In genomic region chr7:119852494-119852893, GRCm38 (mm10) we compare ENCODE assay signal across 20 mouse cellular contexts.
"Had no signal": no experiment of that assay in that cellular context is flagged by ENCODE, and none has a peak within 500 bp of the region (broad histone marks: within the 10 kb centered on the region; RNA-seq: fewer than 3 reads in every experiment).

No protein-coding gene starts in this region.

- H3K27ac ChIP-seq: heart, embryonic 10.5 days; hindbrain, embryonic 10.5 days; hindbrain, embryonic 13.5 days; hindbrain, embryonic 15.5 days; hindbrain, postnatal 0 days; kidney, embryonic 15.5 days; kidney, postnatal 0 days; limb, embryonic 13.5 days; limb, embryonic 15.5 days; liver, embryonic 12.5 days; liver, embryonic 14.5 days had no signal

- ATAC-seq: hindbrain, postnatal 0 days; intestine, embryonic 16.5 days; liver, embryonic 12.5 days had no signal

- H3K4me2 ChIP-seq: heart, embryonic 12.5 days; hindbrain, embryonic 13.5 days; hindbrain, embryonic 15.5 days; kidney, embryonic 15.5 days; limb, embryonic 13.5 days; limb, embryonic 15.5 days; liver, embryonic 12.5 days had no signal

- H3K9me3 ChIP-seq: heart, embryonic 10.5 days; heart, embryonic 12.5 days; hindbrain, embryonic 10.5 days; hindbrain, embryonic 13.5 days; hindbrain, embryonic 15.5 days; kidney, embryonic 15.5 days; limb, embryonic 13.5 days; limb, embryonic 15.5 days; liver, embryonic 12.5 days had no signal

- H3K4me3 ChIP-seq: heart, embryonic 10.5 days; heart, embryonic 12.5 days; hindbrain, embryonic 10.5 days; hindbrain, embryonic 13.5 days; hindbrain, embryonic 15.5 days; kidney, embryonic 15.5 days; limb, embryonic 13.5 days; limb, embryonic 15.5 days; liver, embryonic 12.5 days had no signal

- DNase-seq: gastrocnemius, postnatal 25 days; heart, adult 18-20 months; heart, postnatal 10 days; heart, postnatal 4 days; layer of hippocampus, adult 9-11 months; layer of hippocampus, postnatal 36 days; left cerebral cortex, postnatal 4 days had no signal

- H3K27me3 ChIP-seq: heart, embryonic 12.5 days; hindbrain, embryonic 13.5 days; hindbrain, embryonic 15.5 days; kidney, embryonic 15.5 days; limb, embryonic 13.5 days; limb, embryonic 15.5 days; liver, embryonic 12.5 days had no signal

- H3K9ac ChIP-seq: heart, embryonic 12.5 days; hindbrain, embryonic 13.5 days; hindbrain, embryonic 15.5 days; kidney, embryonic 15.5 days; limb, embryonic 13.5 days; limb, embryonic 15.5 days; liver, embryonic 12.5 days; liver, embryonic 14.5 days had no signal

- H3K4me1 ChIP-seq: heart, embryonic 10.5 days; hindbrain, embryonic 10.5 days; hindbrain, embryonic 13.5 days; hindbrain, embryonic 15.5 days; kidney, embryonic 15.5 days; limb, embryonic 13.5 days; limb, embryonic 15.5 days had no signal
